Mouse (Mus musculus): ENCODE measurements around the gene Ube2z. TPM values are rescaled to one million over a fixed set of nuclear protein-coding genes. Genes with fewer than 3 reads are reported as not detected.
A peak's percentile ranks its signal among the peaks of the same experiment; 100 is the strongest.

The Ube2z gene
- polyA plus RNA-seq, 1 experiment = 65.1 TPM

GRCm38 (mm10) chr11:96006852-96007515 is 58.2 kb downstream of the Ube2z start:
- no peak for DNase-seq (ENCODE audit: low spot score)

DNA sequence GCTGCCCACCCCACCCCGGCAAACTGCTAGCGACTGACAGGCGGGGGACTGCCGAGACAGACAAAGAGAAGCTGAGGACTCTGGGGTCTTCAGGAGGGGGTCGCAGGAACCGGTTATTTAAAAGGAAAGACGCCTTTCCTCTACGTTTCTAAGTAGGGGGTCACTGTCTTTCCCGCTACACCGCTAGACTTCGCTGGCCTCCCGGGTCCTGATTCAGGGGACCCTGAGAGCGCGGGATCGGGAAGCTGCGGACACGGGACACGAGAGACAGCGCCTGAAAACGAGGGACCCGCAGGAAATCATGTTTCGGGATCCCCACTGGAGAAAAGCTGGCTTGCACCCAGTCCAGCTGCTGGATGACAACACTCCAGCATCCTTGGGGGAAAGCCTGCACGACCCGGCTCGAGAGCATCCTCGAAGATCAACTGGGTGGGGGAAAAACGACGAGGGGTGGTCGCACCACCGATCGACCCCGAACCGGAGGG is 58.8 kb downstream of the Ube2z start:
- DNase-seq (ENCODE audit: low spot score) = no peak

GRCm38 (mm10) chr11:96005403-96006271 is 59.6 kb downstream of the Ube2z start, which contains the start of gene Igf2bp1:
Igf2bp1 (minus strand) TSS chr11:96005940.
- DNase-seq (ENCODE audit: low spot score) = peak; percentile 47

- no peak for DNase-seq (ENCODE audit: low spot score)
These were observed 60.3 kb downstream of the Ube2z start for GRCm38 (mm10) chr11:96004793-96005402.

GRCm38 (mm10) chr11:96003969-96004792 is 61.0 kb downstream of the Ube2z start:
- no peak for DNase-seq (ENCODE audit: low spot score)

DNA sequence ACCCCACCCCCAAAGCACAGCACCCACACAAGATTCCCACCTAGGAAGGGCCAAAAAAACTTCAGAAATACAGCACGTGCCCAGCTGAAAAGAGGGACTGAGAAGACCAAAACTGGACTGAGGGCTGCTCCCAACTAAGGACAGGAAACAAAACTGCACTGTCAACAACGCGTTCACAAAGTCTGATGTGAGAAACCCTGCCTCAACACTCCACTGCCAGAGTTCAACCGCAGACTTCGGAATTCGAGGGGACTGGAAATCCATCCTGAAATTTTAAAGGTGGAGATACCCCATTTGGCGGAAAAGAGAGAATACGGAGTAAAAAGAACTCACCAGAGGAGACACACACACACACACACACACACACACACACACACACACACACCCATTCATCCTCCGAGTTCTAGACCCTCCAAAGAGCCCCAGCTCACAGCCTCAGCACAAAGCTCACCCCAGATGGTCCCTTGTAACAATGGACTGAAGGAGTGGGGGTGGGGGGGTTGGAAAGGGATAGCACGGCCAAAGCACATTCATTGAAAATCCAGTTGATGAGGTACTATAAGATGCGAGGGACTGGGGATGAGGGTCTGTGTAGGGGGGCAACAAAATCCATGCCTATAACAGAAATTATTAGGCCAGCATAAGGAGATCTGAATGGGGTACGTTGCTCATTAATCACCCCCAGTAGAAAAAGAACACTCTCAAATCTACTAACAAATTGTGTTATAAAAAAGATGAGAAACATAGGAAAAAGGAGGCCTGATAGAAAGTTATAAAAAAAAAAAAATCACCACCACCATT is 61.9 kb downstream of the Ube2z start:
- DNase-seq (ENCODE audit: low spot score) = no peak

Other genes starting within 250 kb of the Ube2z start
- gene Phospho1, start 240.9 kb downstream of the Ube2z start, polyA plus RNA-seq (2012; rRNA removed) = 33.2 and 40.8 TPM in 2 replicates
- 21.0 and 24.5 TPM in 2 replicates for gene Gngt2, start 228.2 kb downstream of the Ube2z start, polyA plus RNA-seq (2012; rRNA removed)
- 8.1 and 10.1 TPM in 2 replicates for gene Abi3, start 222.9 kb downstream of the Ube2z start, polyA plus RNA-seq (2012; rRNA removed)
- not detected in 2 replicates for gene B4galnt2, start 150.5 kb downstream of the Ube2z start, polyA plus RNA-seq (2012; rRNA removed)
- 0.33 and 0.41 TPM in 2 replicates for gene Igf2bp1, start 59.4 kb downstream of the Ube2z start, polyA plus RNA-seq (2012; rRNA removed)
- gene Gip, start 40.8 kb downstream of the Ube2z start, polyA plus RNA-seq (2012; rRNA removed) = not detected in 2 replicates
- 50.3 and 53.7 TPM in 2 replicates for gene Snf8, start 30.5 kb downstream of the Ube2z start, polyA plus RNA-seq (2012; rRNA removed)
- gene Atp5g1, start 10.3 kb upstream of the Ube2z start, polyA plus RNA-seq (2012; rRNA removed) = 217 and 242 TPM in 2 replicates
- gene Calcoco2, start 46.6 kb upstream of the Ube2z start, polyA plus RNA-seq (2012; rRNA removed) = 0.03 TPM in 1 of 2 replicates, not detected in the other
- 0.04 TPM in 2 replicates for gene Ttll6, start 68.4 kb upstream of the Ube2z start, polyA plus RNA-seq (2012; rRNA removed)
- gene Hoxb13, start 128.9 kb upstream of the Ube2z start, polyA plus RNA-seq (2012; rRNA removed) = 1.5 and 1.7 TPM in 2 replicates
- gene Hoxb9, start 206.1 kb upstream of the Ube2z start, polyA plus RNA-seq (2012; rRNA removed) = 2.7 and 3.2 TPM in 2 replicates
- gene Hoxb8, start 216.5 kb upstream of the Ube2z start, polyA plus RNA-seq (2012; rRNA removed) = 12.0 and 13.4 TPM in 2 replicates
- 9.5 and 9.6 TPM in 2 replicates for gene Hoxb7, start 221.2 kb upstream of the Ube2z start, polyA plus RNA-seq (2012; rRNA removed)
- gene Hoxb6, start 227.1 kb upstream of the Ube2z start, polyA plus RNA-seq (2012; rRNA removed) = 12.9 and 13.7 TPM in 2 replicates
- gene Hoxb5, start 237.9 kb upstream of the Ube2z start, polyA plus RNA-seq (2012; rRNA removed) = 5.8 and 7.4 TPM in 2 replicates

All from urinary bladder, adult 2 months (tissue).